Comparison of ENCODE assay signal across 8 mouse cellular contexts in genomic region chr17:33524806-33525373, GRCm38 (mm10). TPM values are rescaled to one million over a fixed set of nuclear protein-coding genes. Genes with fewer than 3 reads are reported as not detected.
A peak's percentile ranks its signal among the peaks of the same experiment; 100 is the strongest.
DNase-seq lines count a peak whose midpoint lies in the region; ATAC-seq and TF ChIP-seq lines count a peak whose summit lies in the region.

No protein-coding gene starts in this region.

- H3K36me3 ChIP-seq in spleen, adult 2 months (ENCODE audit: control insufficient read depth, insufficient read depth, low read length) = peaks cover 7% of the 10 kb centered on the region
- peaks cover 6% of the 10 kb centered on the region; the same call in 1 of the 2 replicates for H3K36me3 ChIP-seq in forebrain, embryonic 15.5 days
- H3K36me3 ChIP-seq in hindbrain, postnatal 0 days (ENCODE audit: insufficient read depth, low read length) = peaks cover under 1% of the 10 kb centered on the region; the same call in 1 of the 2 replicates
- 0 out of 2 replicates have a peak, but pooled peaks cover 8% of the 10 kb centered on the region for H3K36me3 ChIP-seq in stomach, embryonic 15.5 days

- peak overlapping the region; percentile 61 for H3K4me2 ChIP-seq in forebrain, embryonic 15.5 days (replicated peaks)
- peak overlapping the region; percentile 65 for H3K4me2 ChIP-seq in hindbrain, postnatal 0 days (ENCODE audit: low read depth, low read length)
- H3K4me2 ChIP-seq in stomach, embryonic 15.5 days = peak overlapping the region; percentile 59

- H3K4me1 ChIP-seq in spleen, adult 2 months (ENCODE audit: control insufficient read depth, insufficient read depth, insufficient read length) = peaks cover 6% of the 10 kb centered on the region; the same call in 1 of the 2 replicates
- peaks cover 24% of the 10 kb centered on the region for H3K4me1 ChIP-seq in forebrain, embryonic 15.5 days
- peaks cover 3% of the 10 kb centered on the region for H3K4me1 ChIP-seq in hindbrain, postnatal 0 days (ENCODE audit: insufficient read depth, low read length)
- peaks cover 19% of the 10 kb centered on the region for H3K4me1 ChIP-seq in stomach, embryonic 15.5 days

- no peak for DNase-seq in spleen, adult 2 months (ENCODE audit: low read depth in 1 of 2, low spot score in 2 of 2)
- DNase-seq in spleen, postnatal 36 days (ENCODE audit: low spot score in 2 of 2) = no peak
- no peak for DNase-seq in hindbrain, postnatal 0 days (ENCODE audit: low spot score)
- DNase-seq in lung, postnatal 4 days = peak; percentile 44 to 76
- no peak for DNase-seq in layer of hippocampus, adult 9-11 months
- no peak for DNase-seq in urinary bladder, adult 2 months (ENCODE audit: low spot score)

- no peak for TF ChIP-seq POLR2A in spleen, adult 2 months (IDR thresholded peaks at IDR 0.05; ENCODE audit: low read depth, low read length)

- H3K27ac ChIP-seq in spleen, adult 2 months (ENCODE audit: insufficient read depth, low read length) = no peak overlapping the region
- H3K27ac ChIP-seq in forebrain, embryonic 15.5 days (replicated peaks) = peak overlapping the region; percentile 36; the same call in 1 of the 2 replicates
- peak overlapping the region; percentile 75 for H3K27ac ChIP-seq in hindbrain, postnatal 0 days
- H3K27ac ChIP-seq in stomach, embryonic 15.5 days = peak overlapping the region; percentile 82

- ATAC-seq in forebrain, embryonic 15.5 days (replicated peaks) = peak; percentile 26
- peak; percentile 27; the same call in 1 of the 2 replicates for ATAC-seq in hindbrain, postnatal 0 days
- no peak; the same call in 1 of the 2 replicates for ATAC-seq in stomach, embryonic 15.5 days (ENCODE audit: insufficient read depth, low FRiP score, low read depth)

- H3K27me3 ChIP-seq in spleen, adult 2 months (ENCODE audit: control insufficient read depth, insufficient read depth, low read length) = no peaks in the 10 kb centered on the region
- H3K27me3 ChIP-seq in forebrain, embryonic 15.5 days = no peaks in the 10 kb centered on the region
- H3K27me3 ChIP-seq in hindbrain, postnatal 0 days (ENCODE audit: insufficient read depth, low read length) = no peaks in the 10 kb centered on the region
- no peaks in the 10 kb centered on the region for H3K27me3 ChIP-seq in stomach, embryonic 15.5 days (replicated peaks)

- H3K9me3 ChIP-seq in forebrain, embryonic 15.5 days = no peaks in the 10 kb centered on the region
- no peaks in the 10 kb centered on the region for H3K9me3 ChIP-seq in hindbrain, postnatal 0 days (ENCODE audit: low read length)
- H3K9me3 ChIP-seq in stomach, embryonic 15.5 days = no peaks in the 10 kb centered on the region

- WGBS in spleen, adult 2 months = 34% methylated on average over 2 of the region's 2 CpGs
- WGBS in forebrain, embryonic 15.5 days = 7% methylated on average over 2 of the region's 2 CpGs
- 15% methylated on average over 2 of the region's 2 CpGs for WGBS in hindbrain, postnatal 0 days
- WGBS in stomach, embryonic 15.5 days = 13% methylated on average over 2 of the region's 2 CpGs

- TF ChIP-seq CTCF in spleen, adult 2 months (IDR thresholded peaks at IDR 0.05; ENCODE audit: extremely low read depth, insufficient read depth, insufficient read length, insufficient replicate concordance) = no peak
- TF ChIP-seq CTCF in hindbrain, postnatal 0 days (IDR thresholded peaks at IDR 0.05; ENCODE audit: low read depth) = no peak

- H3K4me3 ChIP-seq in spleen, adult 2 months (ENCODE audit: extremely low read depth, insufficient read depth, insufficient read length) = peak overlapping the region; percentile 95
- peak overlapping the region; percentile 68 for H3K4me3 ChIP-seq in forebrain, embryonic 15.5 days
- H3K4me3 ChIP-seq in hindbrain, postnatal 0 days (ENCODE audit: low read length) = peak overlapping the region; percentile 63
- H3K4me3 ChIP-seq in stomach, embryonic 15.5 days (replicated peaks) = peak overlapping the region; percentile 58

- peak overlapping the region; percentile 76; the same call in 1 of the 2 replicates for H3K9ac ChIP-seq in forebrain, embryonic 15.5 days (replicated peaks)
- H3K9ac ChIP-seq in hindbrain, postnatal 0 days (replicated peaks; ENCODE audit: low read length) = peak overlapping the region; percentile 66; the same call in 1 of the 2 replicates
- H3K9ac ChIP-seq in stomach, embryonic 15.5 days = peak overlapping the region; percentile 49; the same call in 1 of the 2 replicates

RNA-seq across cellular contexts. Expression of gene Adamts10, which starts 0.9 kb away (rescaled TPM):
- 97.2 and 110 TPM in 2 replicates for polyA plus RNA-seq in spleen, adult 2 months (2012; rRNA removed)
- 37.8 and 40.7 TPM in 2 replicates for polyA plus RNA-seq in forebrain, embryonic 15.5 days (2015; fragmentation: Nextera tagmentation; extraction: Ambion mirVana)
- 49.3 and 56.4 TPM in 2 replicates for total RNA-seq in hindbrain, postnatal 0 days (2014; rRNA removed)
- polyA plus RNA-seq in hindbrain, postnatal 0 days (2015; fragmentation: Nextera tagmentation; extraction: Ambion mirVana) = 35.6 and 35.9 TPM in 2 replicates
- 50.8 and 55.6 TPM in 2 replicates for polyA plus RNA-seq in stomach, embryonic 15.5 days (2015; fragmentation: Nextera tagmentation; extraction: Ambion mirVana)
- 78.8 and 99.6 TPM in 2 replicates for polyA plus RNA-seq in urinary bladder, adult 2 months (2012; rRNA removed)

RNA-seq across cellular contexts. Expression of gene Myo1f, which starts 30.6 kb away (rescaled TPM):
- 24.4 and 28.6 TPM in 2 replicates for polyA plus RNA-seq in spleen, adult 2 months (2012; rRNA removed)
- polyA plus RNA-seq in forebrain, embryonic 15.5 days (2015; fragmentation: Nextera tagmentation; extraction: Ambion mirVana) = 1.7 and 2.1 TPM in 2 replicates
- 2.6 and 2.7 TPM in 2 replicates for total RNA-seq in hindbrain, postnatal 0 days (2014; rRNA removed)
- polyA plus RNA-seq in hindbrain, postnatal 0 days (2015; fragmentation: Nextera tagmentation; extraction: Ambion mirVana) = 1.2 TPM in 2 replicates
- 6.4 and 6.6 TPM in 2 replicates for polyA plus RNA-seq in stomach, embryonic 15.5 days (2015; fragmentation: Nextera tagmentation; extraction: Ambion mirVana)
- 6.4 and 6.5 TPM in 2 replicates for polyA plus RNA-seq in urinary bladder, adult 2 months (2012; rRNA removed)

Comparison
In these comparisons a context has a peak if more than half of its experiments do, and no peak if none do; other contexts are left out.
1. DNase-seq: peak in lung, postnatal 4 days (2 of 2); none in spleen, adult 2 months (0 of 2), spleen, postnatal 36 days (0 of 2), hindbrain, postnatal 0 days (single experiment), layer of hippocampus, adult 9-11 months (single experiment) and urinary bladder, adult 2 months (single experiment).
2. Peak in every context shown above with its lines, with median percentiles within 50 percentile points of each other: H3K4me3 ChIP-seq, H3K4me2 ChIP-seq and H3K9ac ChIP-seq.